Mouse (Mus musculus) neural tube, embryonic 15.5 days (tissue): ENCODE measurements around the gene Rabl3. TPM values are rescaled to one million over a fixed set of nuclear protein-coding genes. Genes with fewer than 3 reads are reported as not detected.

Experiments used
- ATAC-seq: fragments of 200-750 bp; cut with Nextera tagmentation; 2 replicates; pipeline ENCODE4 v1.8.0; 2017; ENCODE audit warnings: mild to moderate bottlenecking, moderate TSS enrichment, moderate library complexity; ENCODE audit not compliant: low FRiP score
- H3K27ac ChIP-seq: fragments of 300-500 bp; sonication (generic); replicated peaks from 2 replicates; pipeline ENCODE4 v1.5.1; 2015; ENCODE audit warnings: mild to moderate bottlenecking, inconsistent platforms
- H3K27me3 ChIP-seq: fragments of 300-500 bp; sonication (generic); replicated peaks from 2 replicates; pipeline ENCODE4 v1.6.1; 2015; ENCODE audit warnings: inconsistent platforms
- H3K36me3 ChIP-seq: fragments of 300-500 bp; sonication (generic); 2 replicates; pipeline ENCODE4 v1.6.1; 2015; ENCODE audit warnings: inconsistent platforms
- H3K4me1 ChIP-seq: fragments of 300-500 bp; sonication (generic); 2 replicates; pipeline ENCODE4 v1.6.1; 2015; ENCODE audit warnings: inconsistent platforms
- H3K4me2 ChIP-seq: fragments of 300-500 bp; sonication (generic); 2 replicates; pipeline ENCODE4 v1.6.1; 2015; ENCODE audit warnings: inconsistent platforms, mild to moderate bottlenecking, moderate library complexity
- H3K4me3 ChIP-seq: fragments of 300-500 bp; sonication (generic); replicated peaks from 2 replicates; pipeline ENCODE4 v1.5.1; 2015; ENCODE audit warnings: mild to moderate bottlenecking, inconsistent platforms
- H3K9ac ChIP-seq: fragments of 300-500 bp; sonication (generic); replicated peaks from 2 replicates; pipeline ENCODE4 v1.6.1; 2015; ENCODE audit warnings: mild to moderate bottlenecking, inconsistent platforms
- H3K9me3 ChIP-seq: fragments of 300-500 bp; sonication (generic); replicated peaks from 2 replicates; pipeline ENCODE4 v1.6.1; 2016; ENCODE audit warnings: inconsistent platforms
- WGBS: fragments of 180-500 bp; shearing (Covaris S2); methylation state at CpG from one replicate; pipeline ENCODE4 v1.1.7; 2015; ENCODE audit warnings: mixed read lengths; 5-methylcytosine and 5-hydroxymethylcytosine counted together
- polyA plus RNA-seq: library from polyadenylated mRNA; unstranded; fragments of >200 nt; fragmentation: Nextera tagmentation; extraction: Ambion mirVana; gene quantifications from 2 replicates; pipeline ENCODE4 v1.2.1, GENCODE M21; 2015

Rabl3 gene
- polyA plus RNA-seq, 1 experiment from 2014 or later, result 16.3 TPM

GRCm38 (mm10) chr16:37579994-37580393, 40.3 kb downstream of the Rabl3 start, which contains the start of gene Hgd:
Gene Hgd (plus strand): TSS chr16:37580153.
- Histone ChIP-seq H3K9me3 (no peaks in the 10 kb centered on the region), H3K9ac (no peak within 1 kb of the TSS), H3K36me3 (no peaks in the 10 kb centered on the region), H3K4me2 (no peak within 1 kb of the TSS), H3K27me3 (no peaks in the 10 kb centered on the region), H3K27ac (no peak within 1 kb of the TSS), H3K4me3 (no peak within 1 kb of the TSS), H3K4me1 (peaks cover 15% of the 10 kb centered on the region)
- no peak for ATAC-seq
- 80% methylated on average over 4 of the region's 4 CpGs for WGBS

GRCm38 (mm10) chr16:37580651-37581050, 41.0 kb downstream of the Rabl3 start:
- no peak for ATAC-seq
- no peak overlapping the region for H3K4me3 ChIP-seq
- 94% methylated on average over 4 of the region's 4 CpGs for WGBS
- H3K36me3 ChIP-seq, result no peaks in the 10 kb centered on the region
- H3K9me3 ChIP-seq, result no peaks in the 10 kb centered on the region
- peaks cover 21% of the 10 kb centered on the region for H3K4me1 ChIP-seq
- H3K27ac ChIP-seq, result no peak overlapping the region
- no peaks in the 10 kb centered on the region for H3K27me3 ChIP-seq
- H3K4me2 ChIP-seq, result no peak overlapping the region
- no peak overlapping the region for H3K9ac ChIP-seq

GRCm38 (mm10) chr16:37581901-37582300, 42.2 kb downstream of the Rabl3 start:
- no peak overlapping the region for H3K27ac ChIP-seq
- no peak overlapping the region for H3K4me3 ChIP-seq
- H3K4me2 ChIP-seq, result no peak overlapping the region
- ATAC-seq, result no peak
- WGBS, result 44% methylated on average over 3 of the region's 3 CpGs
- no peaks in the 10 kb centered on the region for H3K36me3 ChIP-seq
- no peaks in the 10 kb centered on the region for H3K9me3 ChIP-seq
- no peaks in the 10 kb centered on the region for H3K27me3 ChIP-seq
- no peak overlapping the region for H3K9ac ChIP-seq
- peaks cover 23% of the 10 kb centered on the region for H3K4me1 ChIP-seq

GRCm38 (mm10) chr16:37583306-37583705, 43.6 kb downstream of the Rabl3 start:
- 77% methylated on average over 3 of the region's 3 CpGs for WGBS
- no peaks in the 10 kb centered on the region for H3K36me3 ChIP-seq
- no peaks in the 10 kb centered on the region for H3K9me3 ChIP-seq
- no peak for ATAC-seq
- peaks cover 23% of the 10 kb centered on the region for H3K4me1 ChIP-seq
- no peaks in the 10 kb centered on the region for H3K27me3 ChIP-seq
- peak overlapping the region; percentile 86 for H3K27ac ChIP-seq
- H3K4me3 ChIP-seq, result no peak overlapping the region
- no peak overlapping the region for H3K4me2 ChIP-seq
- no peak overlapping the region for H3K9ac ChIP-seq

GRCm38 (mm10) chr16:37583801-37584200, 44.1 kb downstream of the Rabl3 start:
- 22% methylated on average over 6 of the region's 6 CpGs for WGBS
- no peaks in the 10 kb centered on the region for H3K27me3 ChIP-seq
- H3K9ac ChIP-seq, result no peak overlapping the region
- no peaks in the 10 kb centered on the region for H3K9me3 ChIP-seq
- peaks cover 23% of the 10 kb centered on the region for H3K4me1 ChIP-seq
- H3K27ac ChIP-seq, result peak overlapping the region; percentile 86
- peak overlapping the region; percentile 53 for H3K4me2 ChIP-seq
- no peak for ATAC-seq
- H3K4me3 ChIP-seq, result peak overlapping the region; percentile 19; the same call in 1 of the 2 replicates
- no peaks in the 10 kb centered on the region for H3K36me3 ChIP-seq

GRCm38 (mm10) chr16:37584218-37585035, 44.7 kb downstream of the Rabl3 start:
- peak; percentile 81 for ATAC-seq
- WGBS, result 2% methylated on average over 25 of the region's 25 CpGs
- H3K4me2 ChIP-seq, result peak overlapping the region; percentile 53
- H3K27ac ChIP-seq, result peak overlapping the region; percentile 86
- H3K4me1 ChIP-seq, result peaks cover 23% of the 10 kb centered on the region
- peak overlapping the region; percentile 11; the same call in 1 of the 2 replicates for H3K9ac ChIP-seq
- no peaks in the 10 kb centered on the region for H3K9me3 ChIP-seq
- H3K36me3 ChIP-seq, result no peaks in the 10 kb centered on the region
- H3K4me3 ChIP-seq, result peak overlapping the region; percentile 19
- no peaks in the 10 kb centered on the region for H3K27me3 ChIP-seq

GRCm38 (mm10) chr16:37585129-37585563, 45.5 kb downstream of the Rabl3 start:
- Histone ChIP-seq H3K4me3 (no peak overlapping the region), H3K27ac (peak overlapping the region; percentile 86), H3K36me3 (no peaks in the 10 kb centered on the region), H3K4me2 (peak overlapping the region; percentile 53; the same call in 1 of the 2 replicates), H3K9me3 (no peaks in the 10 kb centered on the region), H3K27me3 (no peaks in the 10 kb centered on the region), H3K4me1 (peaks cover 23% of the 10 kb centered on the region), H3K9ac (no peak overlapping the region)
- ATAC-seq, result peak; percentile 36; the same call in 1 of the 2 replicates
- WGBS, result 42% methylated on average over 8 of the region's 8 CpGs

GRCm38 (mm10) chr16:37590921-37591320, 51.2 kb downstream of the Rabl3 start:
- Histone ChIP-seq H3K4me2 (no peak overlapping the region), H3K9me3 (no peaks in the 10 kb centered on the region), H3K27me3 (no peaks in the 10 kb centered on the region), H3K4me1 (peaks cover 9% of the 10 kb centered on the region; the same call in 1 of the 2 replicates), H3K9ac (no peak overlapping the region), H3K4me3 (no peak overlapping the region), H3K27ac (no peak overlapping the region), H3K36me3 (no peaks in the 10 kb centered on the region)
- 80% methylated on average over 3 of the region's 3 CpGs for WGBS
- peak; percentile 47; the same call in 1 of the 2 replicates for ATAC-seq

- H3K36me3 ChIP-seq, result no peaks in the 10 kb centered on the region
- H3K9me3 ChIP-seq, result no peaks in the 10 kb centered on the region
- H3K4me2 ChIP-seq, result no peak overlapping the region
- H3K4me3 ChIP-seq, result no peak overlapping the region
- H3K27me3 ChIP-seq, result no peaks in the 10 kb centered on the region
- no peak for ATAC-seq
- H3K4me1 ChIP-seq, result peaks cover 9% of the 10 kb centered on the region; the same call in 1 of the 2 replicates
- 96% methylated on average over 8 of the region's 8 CpGs for WGBS
- H3K9ac ChIP-seq, result no peak overlapping the region
- no peak overlapping the region for H3K27ac ChIP-seq
Observed at GRCm38 (mm10) chr16:37591551-37591950, 51.9 kb downstream of the Rabl3 start.

GRCm38 (mm10) chr16:37597412-37597811, 57.7 kb downstream of the Rabl3 start:
- no peak overlapping the region for H3K27ac ChIP-seq
- H3K9ac ChIP-seq, result no peak overlapping the region
- ATAC-seq, result no peak
- no peak overlapping the region for H3K4me3 ChIP-seq
- H3K9me3 ChIP-seq, result no peaks in the 10 kb centered on the region
- no peaks in the 10 kb centered on the region for H3K36me3 ChIP-seq
- 87% methylated on average over 5 of the region's 5 CpGs for WGBS
- no peaks in the 10 kb centered on the region for H3K27me3 ChIP-seq
- H3K4me2 ChIP-seq, result no peak overlapping the region
- H3K4me1 ChIP-seq, result no peaks in the 10 kb centered on the region

- no peaks in the 10 kb centered on the region for H3K4me1 ChIP-seq
- 84% methylated on average over 7 of the region's 7 CpGs for WGBS
- H3K4me3 ChIP-seq, result no peak overlapping the region
- H3K27ac ChIP-seq, result no peak overlapping the region
- no peaks in the 10 kb centered on the region for H3K27me3 ChIP-seq
- ATAC-seq, result no peak
- no peak overlapping the region for H3K4me2 ChIP-seq
- H3K9ac ChIP-seq, result no peak overlapping the region
- H3K36me3 ChIP-seq, result no peaks in the 10 kb centered on the region
- no peaks in the 10 kb centered on the region for H3K9me3 ChIP-seq
Observed at GRCm38 (mm10) chr16:37598463-37598862, 58.8 kb downstream of the Rabl3 start.

- H3K4me3 ChIP-seq, result no peak overlapping the region
- no peak overlapping the region for H3K4me2 ChIP-seq
- H3K36me3 ChIP-seq, result no peaks in the 10 kb centered on the region
- ATAC-seq, result no peak
- H3K4me1 ChIP-seq, result 0 out of 2 replicates have a peak, but pooled peaks cover 2% of the 10 kb centered on the region
- H3K27me3 ChIP-seq, result no peaks in the 10 kb centered on the region
- H3K9ac ChIP-seq, result no peak overlapping the region
- H3K9me3 ChIP-seq, result no peaks in the 10 kb centered on the region
- H3K27ac ChIP-seq, result no peak overlapping the region
- 76% methylated on average over 3 of the region's 3 CpGs for WGBS
Observed at GRCm38 (mm10) chr16:37599326-37599725, 59.6 kb downstream of the Rabl3 start.
